Mouse (Mus musculus) monocyte, adult 5-6 weeks (primary cell): Measurements from ENCODE around the gene Mical2. TPM values are rescaled to one million over a fixed set of nuclear protein-coding genes. Genes with fewer than 3 reads are reported as not detected.

ENCODE experiments used
- ATAC-seq: fragments of 153-309, 156-312 bp; replicated peaks from 2 replicates; pipeline ENCODE4 v1.8.0; 2017; ENCODE audit warnings: mild to moderate bottlenecking; ENCODE audit not compliant: low TSS enrichment, insufficient number of reproducible peaks, severe bottlenecking, poor library complexity, low FRiP score
- total RNA-seq: library from RNA; stranded (forward); fragments of 200-1000, 200-491, 200-594 nt; gene quantifications from 3 replicates; pipeline ENCODE4 v1.2.3, GENCODE M21; 2017

Mical2 gene
- total RNA-seq, 1 experiment from 2014 or later = 1.6 TPM

DNA sequence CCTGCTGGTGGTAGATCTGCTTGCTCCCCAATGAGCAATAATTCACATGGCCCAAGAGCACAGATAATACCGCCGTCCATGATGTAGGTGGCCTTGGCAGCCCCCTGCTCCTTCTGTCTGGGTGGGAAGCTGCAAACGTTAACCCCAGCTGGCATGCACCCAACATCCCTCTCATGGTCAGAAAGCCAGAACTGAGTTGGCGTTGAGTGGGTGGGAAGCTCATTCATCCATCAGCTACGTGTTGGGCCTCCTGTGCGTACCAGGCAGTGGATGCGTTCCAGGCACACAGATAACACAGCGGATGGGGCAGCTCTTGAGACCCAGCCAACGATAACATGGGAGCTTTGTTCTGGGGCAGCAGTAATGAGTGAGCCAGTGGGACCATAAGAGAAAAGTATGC is 72.4 kb downstream of the Mical2 start:
- no peak for ATAC-seq

DNA sequence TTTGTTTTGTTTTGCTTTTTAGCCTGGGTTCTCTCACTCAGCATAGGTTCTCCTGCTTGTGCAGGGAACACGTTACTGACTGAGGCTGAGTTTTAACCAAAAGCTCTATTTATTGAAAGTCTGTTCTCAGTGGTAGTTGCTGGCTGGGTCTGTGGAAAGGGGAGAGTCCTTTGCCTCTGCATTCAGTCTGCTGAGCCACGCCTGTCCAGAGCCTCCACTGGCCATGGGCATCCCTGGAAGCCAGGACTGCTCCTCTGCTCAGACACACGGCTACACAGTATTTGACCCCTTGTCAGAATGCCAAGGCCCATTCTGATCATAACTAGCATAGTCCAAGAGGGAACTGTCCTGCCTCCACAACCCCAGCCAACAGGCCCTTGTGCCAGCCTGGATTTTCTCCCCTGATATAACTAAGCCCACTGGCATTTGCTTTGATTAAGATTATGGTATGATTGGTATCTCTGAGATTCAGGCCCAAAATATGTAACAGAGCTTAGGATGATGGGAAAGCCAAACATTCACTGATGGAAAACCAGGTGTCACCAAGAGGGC is 73.3 kb downstream of the Mical2 start:
- ATAC-seq = no peak

DNA sequence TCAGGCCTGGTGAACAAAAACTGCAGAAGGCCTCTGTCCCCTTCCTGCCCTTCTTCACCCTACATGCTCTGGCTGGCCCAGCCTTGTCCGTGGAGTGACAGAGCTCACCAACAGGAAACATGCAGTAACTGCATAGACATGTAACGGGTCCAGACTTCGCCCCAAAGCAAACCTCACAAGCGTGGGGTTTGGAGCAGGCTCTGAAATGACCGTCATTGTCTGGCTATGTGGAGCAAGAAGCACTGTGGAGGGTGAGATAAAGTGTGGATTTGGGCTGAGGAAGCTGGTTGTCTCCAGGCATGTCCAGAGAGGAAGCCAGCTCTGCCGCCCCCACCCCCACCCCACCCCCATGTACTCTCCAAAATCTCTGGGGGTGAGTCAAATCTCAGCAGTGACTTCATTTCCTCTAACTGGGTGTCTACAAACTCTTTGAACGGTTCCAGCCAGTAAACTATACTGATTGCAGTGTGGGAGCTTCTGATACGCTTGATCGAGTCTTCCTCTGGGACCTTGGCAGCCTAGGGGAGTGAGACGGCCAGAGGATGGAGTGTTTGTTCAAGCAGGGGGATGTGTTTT is 74.0 kb downstream of the Mical2 start:
- ATAC-seq = no peak

DNA sequence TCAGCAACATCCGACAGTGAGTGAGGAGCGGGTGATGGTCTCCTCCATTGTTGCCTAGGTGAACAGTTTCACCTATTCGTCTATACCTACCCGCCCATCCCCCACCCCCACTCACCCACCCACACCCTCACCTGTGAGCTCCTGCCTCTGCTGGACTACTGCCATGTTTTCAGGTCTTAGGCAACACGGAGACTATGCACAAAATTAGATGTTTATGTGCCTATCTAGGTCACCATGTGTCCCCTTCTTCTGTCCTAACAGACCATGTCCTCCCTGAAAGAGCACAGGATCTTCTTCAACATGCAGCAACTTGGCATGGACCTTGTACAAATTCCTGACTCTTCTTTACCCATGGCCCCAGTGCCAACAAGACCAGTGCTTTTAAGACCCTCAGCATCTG is 74.5 kb downstream of the Mical2 start:
- no peak for ATAC-seq

DNA sequence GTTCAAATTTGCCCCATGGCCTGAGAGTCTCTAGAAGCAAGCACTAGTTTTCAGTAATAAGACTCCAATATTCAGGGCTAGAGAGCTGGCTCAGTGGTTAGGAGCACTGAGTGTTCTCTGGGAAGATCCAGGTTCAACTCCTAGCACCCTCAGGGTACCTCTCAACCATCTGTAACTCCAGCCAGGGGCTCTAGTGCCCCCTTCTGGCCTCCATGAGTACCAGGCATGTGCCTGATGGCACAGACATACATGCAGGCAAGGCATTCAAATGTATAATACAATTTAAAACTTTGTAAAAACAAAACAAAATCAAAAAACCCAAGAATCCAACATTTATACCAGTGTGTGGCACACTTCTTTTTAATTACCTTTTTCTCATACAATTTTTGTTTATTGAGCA is 75.4 kb downstream of the Mical2 start:
- no peak for ATAC-seq

DNA sequence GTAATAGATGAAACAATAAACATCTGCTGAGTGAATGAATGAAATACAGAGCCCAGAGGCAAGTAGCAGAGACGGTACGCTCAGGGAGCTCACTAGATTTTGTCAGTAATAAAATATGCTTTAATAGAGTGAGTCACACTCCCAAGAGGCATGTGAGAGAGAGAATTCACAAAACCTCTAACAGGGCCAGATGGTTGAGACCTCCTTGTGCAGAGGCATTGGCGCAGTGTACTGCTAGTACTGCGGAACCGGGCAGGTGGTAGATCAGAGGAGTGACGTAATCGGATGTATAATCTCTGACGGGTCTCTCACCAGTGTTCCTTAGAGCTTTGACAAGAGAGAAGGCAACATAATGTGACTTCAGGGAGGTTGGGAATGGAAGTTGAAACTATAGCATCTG is 78.7 kb downstream of the Mical2 start:
- no peak for ATAC-seq

DNA sequence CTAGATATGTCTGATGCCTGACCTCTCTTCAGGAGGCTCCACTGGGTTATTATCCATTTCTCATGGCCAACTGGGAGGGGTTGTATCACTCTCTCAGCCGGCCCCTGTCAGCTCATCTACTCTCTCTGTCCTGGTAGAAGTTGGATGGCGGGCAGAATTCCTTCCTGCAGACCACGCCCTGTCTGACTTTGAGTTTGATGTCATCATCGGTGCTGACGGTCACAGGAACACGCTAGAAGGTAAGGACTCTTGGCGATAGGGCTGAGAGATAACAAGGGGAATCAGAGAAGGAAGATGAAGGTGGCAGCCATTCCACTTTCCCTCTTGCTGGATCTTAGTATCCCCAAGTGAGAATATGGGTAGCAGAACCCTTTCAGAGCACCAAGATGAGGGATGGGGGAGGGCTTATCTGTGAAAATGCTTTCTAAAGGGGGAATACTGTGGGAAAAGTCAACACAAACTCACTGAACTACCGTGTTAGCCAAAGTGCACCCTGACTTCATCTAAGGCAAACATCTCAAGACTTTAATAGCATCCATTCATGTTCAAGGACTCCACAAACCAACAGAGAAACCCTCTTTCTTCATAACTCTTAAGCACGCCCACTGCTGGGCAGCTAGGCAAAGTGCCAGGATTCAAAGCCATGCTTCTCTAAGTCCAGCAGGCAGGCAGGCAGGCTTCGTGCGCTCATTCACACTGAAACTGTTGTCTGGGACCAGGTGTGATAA is 83.8 kb downstream of the Mical2 start:
- no peak for ATAC-seq

DNA sequence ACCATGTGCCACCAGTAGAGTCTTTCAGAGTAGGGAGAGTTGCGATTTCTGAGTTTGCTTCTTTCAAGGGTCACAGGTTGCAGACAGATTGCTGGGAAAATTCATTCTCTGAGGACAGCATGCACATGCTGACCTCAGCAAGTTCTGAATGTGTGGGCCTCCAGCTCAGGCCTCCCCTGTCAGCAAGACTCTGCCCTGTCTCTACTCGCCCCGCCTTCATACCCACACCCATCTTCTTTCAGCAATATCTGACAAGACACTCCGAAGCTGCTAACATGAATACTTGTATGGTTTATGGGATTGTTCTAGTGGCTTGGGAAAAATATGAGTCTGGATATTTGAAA is 84.3 kb downstream of the Mical2 start:
- ATAC-seq = no peak

DNA sequence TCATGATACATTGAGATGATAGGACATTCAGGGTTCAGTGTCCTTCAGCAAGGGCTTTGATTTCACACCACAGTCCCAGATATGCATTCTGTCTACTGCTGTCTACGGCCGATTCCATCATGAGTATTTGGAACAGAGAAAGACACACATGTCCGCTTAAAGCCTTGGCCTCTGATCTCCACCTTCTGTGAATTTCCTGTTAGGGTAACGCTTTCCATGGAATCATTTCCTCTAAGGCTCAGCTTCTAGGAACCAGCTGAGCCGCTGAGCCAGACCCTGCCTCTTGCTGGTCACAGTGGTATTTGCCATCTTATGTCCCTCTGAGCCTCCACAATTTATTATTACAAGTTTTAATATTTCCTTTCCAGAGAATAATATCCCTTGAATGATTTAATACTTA is 87.6 kb downstream of the Mical2 start:
- ATAC-seq = no peak

DNA sequence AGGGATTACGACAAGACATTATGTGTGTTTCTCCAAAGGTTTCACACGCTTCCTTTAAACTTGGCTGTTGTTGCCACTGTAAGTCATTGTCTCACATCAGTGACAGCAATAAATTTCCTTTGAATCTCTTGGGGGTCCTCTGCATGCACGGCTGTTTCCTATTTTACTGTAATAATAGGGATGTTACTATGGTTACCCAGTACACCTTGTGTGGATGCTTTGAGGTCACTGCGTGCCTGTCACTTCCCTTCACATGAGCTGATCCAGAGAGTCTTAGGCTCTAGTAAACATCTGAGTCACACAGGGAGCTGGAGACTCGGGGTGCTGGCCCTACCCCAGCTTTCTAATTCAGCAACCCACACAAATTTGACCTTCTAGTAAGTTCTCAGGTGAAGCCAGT is 88.0 kb downstream of the Mical2 start:
- no peak for ATAC-seq

DNA sequence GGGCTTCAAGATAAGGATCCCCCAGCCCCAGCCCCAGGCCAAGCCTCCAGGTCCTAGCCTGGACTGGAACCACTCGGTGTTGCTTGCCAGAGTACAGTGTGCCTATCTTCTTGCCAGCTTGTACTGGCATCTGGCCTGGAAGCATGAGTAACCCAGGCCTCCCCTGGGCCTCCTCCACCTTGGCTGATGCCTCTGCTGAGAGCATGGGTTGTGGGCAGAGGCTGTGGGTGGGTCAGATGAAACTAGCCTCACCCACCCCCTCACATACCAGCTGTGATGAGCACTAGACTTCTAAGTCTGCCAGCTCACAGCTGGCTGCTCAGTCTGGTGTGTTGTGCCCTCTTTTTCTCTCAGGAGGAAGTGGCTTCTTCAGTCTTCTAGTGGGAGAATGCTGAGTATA is 90.6 kb downstream of the Mical2 start:
- no peak for ATAC-seq

DNA sequence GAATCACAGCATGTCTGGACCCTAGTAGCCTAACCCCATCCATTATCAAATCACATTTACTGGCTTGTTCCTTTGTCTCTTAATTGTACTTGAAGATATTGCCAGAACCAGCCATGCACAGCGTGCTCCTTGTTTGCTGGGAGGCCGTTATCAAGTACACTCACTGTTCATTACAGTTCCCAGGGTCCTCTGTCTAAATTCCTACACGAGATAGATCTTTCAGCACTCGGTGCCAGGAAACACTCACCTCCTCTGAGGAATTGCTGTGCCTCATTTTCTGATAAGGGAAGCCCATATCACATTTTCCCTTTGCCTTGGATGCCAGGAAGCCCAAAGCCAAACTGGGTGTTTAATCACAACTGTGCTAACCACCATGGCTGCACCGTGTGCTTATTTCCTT is 91.8 kb downstream of the Mical2 start:
- ATAC-seq = no peak

DNA sequence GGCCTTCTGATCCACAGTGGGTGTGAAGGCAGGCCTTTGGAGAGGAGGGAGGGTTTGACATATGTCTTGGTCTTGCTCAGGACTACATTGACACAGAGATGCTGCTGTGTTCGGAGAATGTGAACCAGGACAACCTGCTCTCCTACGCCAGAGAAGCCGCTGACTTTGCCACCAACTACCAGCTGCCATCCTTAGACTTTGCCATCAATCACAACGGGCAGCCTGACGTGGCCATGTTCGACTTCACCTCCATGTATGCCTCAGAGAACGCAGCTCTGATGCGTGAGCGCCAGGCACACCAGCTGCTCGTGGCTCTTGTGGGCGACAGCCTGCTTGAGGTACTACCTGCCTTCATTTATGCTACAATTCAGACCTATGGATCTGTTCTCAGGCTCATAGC is 92.7 kb downstream of the Mical2 start:
- no peak for ATAC-seq

DNA sequence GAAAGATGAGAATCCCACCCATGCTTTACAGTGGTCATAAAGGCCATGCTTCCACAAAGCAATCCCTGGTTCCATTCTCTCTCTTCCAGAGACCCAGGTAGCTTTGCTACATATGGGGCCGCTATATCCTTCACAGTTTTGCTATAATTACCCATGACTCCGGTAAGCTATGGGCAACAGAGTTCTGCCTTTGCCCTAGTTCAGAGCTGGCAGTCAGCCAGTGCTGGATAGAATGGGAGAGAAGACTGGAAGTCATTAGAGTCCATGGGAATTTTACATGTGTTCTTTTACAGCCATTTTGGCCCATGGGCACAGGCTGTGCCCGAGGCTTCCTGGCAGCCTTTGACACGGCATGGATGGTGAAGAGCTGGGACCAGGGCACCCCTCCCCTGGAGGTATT is 93.8 kb downstream of the Mical2 start:
- ATAC-seq = no peak

DNA sequence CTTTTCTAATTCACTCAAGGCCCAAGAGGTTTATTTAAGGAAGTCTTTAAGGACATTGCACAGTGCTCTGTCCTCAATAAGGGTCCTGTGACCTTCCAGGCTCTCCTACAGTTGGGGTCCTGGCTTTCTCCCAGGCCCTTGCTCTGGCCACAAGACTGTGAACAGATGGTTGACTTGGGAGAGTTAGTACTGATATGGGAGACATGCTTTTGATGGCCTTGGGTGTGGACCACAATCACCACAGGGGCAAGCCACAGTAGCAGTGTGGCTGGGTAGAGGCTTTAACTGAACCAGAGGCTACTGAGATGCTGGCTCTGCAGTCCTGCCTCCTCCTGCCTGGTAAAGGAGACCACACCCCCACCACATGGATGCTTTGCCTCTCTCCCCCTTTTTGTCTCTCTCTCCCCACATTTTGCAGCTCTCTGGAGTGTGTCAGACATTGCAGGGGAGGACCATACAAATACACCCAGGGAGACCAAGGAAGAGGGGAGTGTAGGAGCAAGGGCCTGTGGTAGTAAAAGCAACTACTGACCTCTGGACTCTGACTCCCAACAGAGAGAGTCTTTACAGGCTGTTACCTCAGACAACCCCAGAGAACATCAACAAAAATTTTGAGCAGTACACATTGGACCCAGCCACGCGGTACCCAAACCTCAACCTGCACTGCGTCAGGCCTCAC is 94.5 kb downstream of the Mical2 start:
- ATAC-seq = no peak

DNA sequence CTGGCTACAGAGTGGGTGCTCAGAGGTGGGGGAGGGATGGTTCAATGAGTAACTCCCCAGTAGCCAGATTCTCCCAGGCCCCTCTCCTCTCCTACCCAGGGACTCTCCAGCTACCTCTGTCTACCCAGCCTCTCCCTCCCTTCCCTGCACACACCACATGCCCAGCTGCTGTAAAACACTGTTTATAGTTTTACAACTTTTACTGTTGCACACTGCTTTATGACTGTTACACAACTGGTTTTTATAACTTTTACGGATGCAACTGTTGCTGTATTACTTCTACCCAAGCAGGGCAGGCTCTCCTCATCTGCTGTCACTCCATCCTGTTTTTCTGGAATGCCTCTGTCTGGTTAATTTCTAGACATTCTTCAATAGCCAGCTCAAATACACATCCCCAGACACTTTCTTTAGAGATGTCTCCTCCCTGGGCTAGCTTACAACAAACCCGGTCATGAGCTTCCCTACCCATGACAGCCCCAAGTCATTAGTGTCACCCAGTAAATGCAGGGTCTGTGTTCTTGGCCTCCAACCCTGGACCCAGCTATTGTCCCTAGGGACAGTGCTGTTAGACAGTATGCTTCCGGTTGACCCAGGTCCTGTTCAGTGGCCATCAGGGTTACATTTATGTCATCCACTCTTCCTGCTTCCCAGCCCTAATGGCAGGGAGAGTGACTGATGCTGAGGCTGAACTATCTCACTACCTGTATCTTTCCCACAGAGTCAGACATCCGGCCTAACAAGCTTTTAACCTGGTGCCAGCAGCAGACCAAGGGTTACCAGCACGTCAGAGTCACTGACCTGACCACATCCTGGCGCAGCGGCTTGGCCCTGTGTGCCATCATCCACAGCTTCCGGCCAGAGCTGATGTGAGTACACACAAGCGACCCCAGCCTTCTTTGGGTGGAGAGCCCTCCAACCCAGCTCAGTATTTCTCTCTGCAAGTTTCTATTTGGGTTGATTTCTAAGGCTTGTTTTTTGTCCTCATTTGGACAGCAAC is 96.4 kb downstream of the Mical2 start:
- ATAC-seq = peak; percentile 68; the same call in 1 of the 2 replicates

DNA sequence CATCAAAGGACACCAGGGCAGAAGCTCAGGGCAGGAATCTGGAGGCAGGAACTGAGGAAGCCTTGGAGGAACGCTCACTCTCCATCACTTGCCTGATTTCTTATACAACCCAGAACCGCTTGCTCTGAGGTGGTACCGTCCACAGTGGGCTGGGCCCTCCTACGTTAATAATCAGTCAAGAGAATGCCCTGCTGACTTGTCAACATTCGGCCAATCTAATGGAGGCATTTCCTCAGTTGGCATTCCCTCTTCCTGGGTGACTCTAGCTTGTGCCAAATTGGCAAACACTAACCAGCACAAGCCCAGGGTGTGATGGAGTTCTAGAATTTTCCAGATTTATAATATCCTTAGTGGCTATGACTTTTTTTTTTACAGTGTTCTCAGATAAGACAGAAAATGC is 98.9 kb downstream of the Mical2 start:
- ATAC-seq = no peak

DNA sequence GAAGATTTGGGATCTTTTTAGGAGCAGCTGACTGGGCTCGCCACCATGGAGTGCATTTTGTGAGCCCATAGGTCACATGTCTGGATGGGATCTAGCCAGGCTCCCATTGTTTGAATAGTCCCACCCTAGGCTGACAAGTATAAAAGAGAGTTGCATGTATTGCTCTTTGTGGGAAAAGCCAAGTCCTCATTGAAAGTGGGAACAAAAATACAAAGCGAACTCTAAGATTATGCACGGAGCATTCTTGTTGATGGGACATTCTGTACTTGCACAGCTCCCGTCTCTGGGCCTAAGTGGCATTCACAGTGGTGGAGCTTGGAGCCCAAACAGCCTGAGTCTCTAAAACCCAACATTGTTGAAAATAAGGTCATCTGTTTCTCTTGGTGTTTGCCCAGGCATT is 101.2 kb downstream of the Mical2 start:
- ATAC-seq = no peak

DNA sequence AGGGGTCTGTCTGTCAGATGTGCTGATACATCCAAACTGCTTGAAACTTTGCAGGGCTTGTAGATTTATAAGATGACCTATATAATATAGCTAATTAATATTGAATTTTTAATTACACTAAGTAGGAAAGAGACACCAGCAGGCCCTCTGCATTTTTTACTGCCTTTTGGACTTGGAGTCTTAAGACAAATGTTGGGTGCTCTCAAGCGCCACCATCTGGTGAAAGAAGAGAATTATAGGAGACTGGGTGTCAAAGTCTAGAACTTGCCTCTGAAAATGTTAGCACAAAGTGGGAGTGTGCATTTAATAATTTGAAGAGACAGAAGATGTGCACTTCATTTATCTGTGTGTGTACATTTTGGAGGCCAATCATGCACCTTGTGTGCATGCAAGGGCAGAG is 103.3 kb downstream of the Mical2 start:
- no peak for ATAC-seq
